Mouse (Mus musculus): Measurements from ENCODE around the gene Qrfp. TPM values are rescaled to one million over a fixed set of nuclear protein-coding genes. Genes with fewer than 3 reads are reported as not detected.

Qrfp gene
- polyA plus RNA-seq, 1 experiment: not detected

DNA sequence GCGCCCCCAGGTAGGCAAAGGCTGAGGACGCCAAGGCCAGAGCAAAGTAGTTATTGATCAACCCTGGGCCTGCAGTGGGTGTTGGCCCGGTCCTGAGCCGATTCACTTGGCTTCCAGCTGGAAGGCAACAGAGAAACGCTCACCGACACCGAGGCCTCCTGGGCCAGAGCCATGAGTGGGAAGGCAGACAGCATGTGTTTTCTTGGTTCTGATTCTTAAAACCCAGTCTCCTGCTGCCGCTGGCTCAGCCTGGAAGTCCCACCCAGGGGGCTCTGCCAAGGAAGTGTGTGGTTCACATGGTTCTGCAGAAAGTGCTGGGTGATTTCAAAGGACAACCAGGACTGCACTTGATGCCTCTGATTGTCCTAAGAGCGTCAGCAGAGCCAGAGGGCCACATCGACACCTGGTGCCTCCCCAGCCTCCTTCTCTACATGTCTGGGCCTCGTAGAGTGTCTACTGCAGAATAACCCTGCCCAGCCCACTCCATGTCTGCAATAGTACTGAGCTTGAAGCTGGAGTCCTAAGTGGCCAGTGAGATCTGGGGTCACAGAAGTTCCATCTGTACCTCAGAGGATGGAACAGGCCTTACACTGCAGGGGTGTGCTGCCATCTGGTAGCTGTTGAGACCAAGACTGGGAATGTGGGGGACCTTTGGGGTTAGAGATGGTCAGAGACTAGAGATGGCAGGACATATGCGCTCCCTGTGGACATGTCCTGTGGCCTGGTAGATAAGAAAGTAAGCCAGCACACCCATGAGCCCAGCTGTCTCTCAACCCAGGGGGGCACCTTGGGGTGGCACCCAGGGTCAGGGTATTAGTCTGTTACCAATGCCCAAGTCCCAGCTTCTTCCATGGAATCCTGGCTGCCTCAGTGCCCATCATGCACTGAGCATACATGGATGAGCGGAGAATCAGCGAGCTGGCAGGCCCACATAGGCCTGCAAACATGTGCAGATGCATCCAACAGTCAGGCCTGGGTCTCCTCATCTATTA, 16.0 kb upstream of the Qrfp start:
- Histone ChIP-seq H3K27me3 (ENCODE audit: control insufficient read depth, insufficient read depth, low read length) (no peaks in the 10 kb centered on the region), H3K27ac (ENCODE audit: insufficient read depth, low read length) (no peak overlapping the region), H3K4me3 (replicated peaks; ENCODE audit: insufficient read depth, low read depth, low read length) (no peak overlapping the region), H3K4me1 (ENCODE audit: control insufficient read depth, insufficient read depth, low read length) (peaks cover 46% of the 10 kb centered on the region)
- no peak for TF ChIP-seq CTCF (IDR thresholded peaks at IDR 0.05; ENCODE audit: borderline replicate concordance, insufficient read depth, low read depth, low read length)
- TF ChIP-seq POLR2A (IDR thresholded peaks at IDR 0.05; ENCODE audit: borderline replicate concordance, insufficient read depth, low read length): no peak
- DNase-seq: peak; percentile 47 to 52
- WGBS: 62% methylated on average over 14 of the region's 14 CpGs

DNA sequence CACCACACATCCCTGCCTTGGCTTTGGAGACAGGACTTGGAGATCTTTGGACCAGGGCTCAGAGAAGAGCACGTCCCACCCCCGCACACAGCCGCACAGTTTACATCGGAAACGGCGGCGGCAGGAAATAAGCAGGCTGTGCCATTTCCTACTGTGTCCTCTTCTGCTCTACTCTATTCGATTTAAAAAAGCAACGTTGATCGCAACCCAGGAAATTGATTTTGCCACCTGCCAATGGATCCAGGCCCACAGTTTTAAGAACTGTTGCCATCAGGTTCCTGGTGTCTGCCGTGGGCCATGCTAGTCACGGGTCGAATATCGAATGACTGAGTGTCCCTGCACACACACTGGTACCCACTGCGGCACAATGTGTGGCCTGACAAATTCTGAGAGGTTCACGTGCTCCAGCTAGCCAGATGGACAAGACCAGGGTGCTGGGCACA, 15.1 kb upstream of the Qrfp start:
- Histone ChIP-seq H3K27ac (ENCODE audit: insufficient read depth, low read length) (no peak overlapping the region), H3K27me3 (ENCODE audit: control insufficient read depth, insufficient read depth, low read length) (no peaks in the 10 kb centered on the region), H3K4me3 (replicated peaks; ENCODE audit: insufficient read depth, low read depth, low read length) (no peak overlapping the region), H3K4me1 (ENCODE audit: control insufficient read depth, insufficient read depth, low read length) (peaks cover 46% of the 10 kb centered on the region)
- peak; percentile 61 to 65 for DNase-seq
- WGBS: 18% methylated on average over 16 of the region's 16 CpGs
- no peak for TF ChIP-seq POLR2A (IDR thresholded peaks at IDR 0.05; ENCODE audit: borderline replicate concordance, insufficient read depth, low read length)
- TF ChIP-seq CTCF (IDR thresholded peaks at IDR 0.05; ENCODE audit: borderline replicate concordance, insufficient read depth, low read depth, low read length): no peak

DNA sequence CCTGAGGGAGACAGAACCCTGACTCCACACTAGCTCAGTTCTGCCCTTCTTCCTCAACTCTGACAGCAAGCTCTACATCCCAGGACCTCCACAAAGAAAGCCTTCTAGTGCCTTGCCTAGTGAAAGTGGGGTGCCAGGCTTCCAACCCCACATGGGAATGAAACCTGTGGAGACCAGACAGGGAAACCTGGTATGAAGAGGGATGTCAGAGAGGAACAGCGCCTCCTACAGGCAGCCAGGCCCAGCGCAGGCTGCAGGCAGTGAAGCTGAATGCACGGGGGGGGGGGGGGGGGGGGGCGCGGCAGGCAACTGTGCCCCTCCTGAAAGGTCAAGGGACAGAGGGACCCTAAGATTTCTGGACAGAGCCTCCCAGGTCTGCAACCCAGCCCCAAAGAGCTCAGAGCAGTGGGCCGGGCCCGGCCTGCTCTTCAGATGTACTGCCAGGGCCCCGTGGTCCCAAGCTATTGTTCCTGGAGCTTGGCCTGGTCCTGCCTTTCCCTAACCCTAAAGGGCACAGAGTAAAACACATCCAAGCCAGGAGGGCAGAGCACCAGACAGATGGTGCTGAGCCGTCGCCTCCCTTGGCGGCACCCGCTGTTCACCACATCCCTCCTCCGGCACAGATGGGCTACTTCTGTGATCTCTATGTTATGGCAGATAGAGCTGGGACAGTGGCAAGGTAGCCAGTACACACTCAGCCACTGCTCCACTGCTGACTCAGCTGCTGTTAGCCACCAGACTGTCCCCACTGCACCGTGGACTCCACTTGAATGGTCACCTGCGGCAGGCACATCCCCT, 13.8 kb upstream of the Qrfp start:
- Histone ChIP-seq H3K27ac (ENCODE audit: insufficient read depth, low read length) (no peak overlapping the region), H3K27me3 (ENCODE audit: control insufficient read depth, insufficient read depth, low read length) (no peaks in the 10 kb centered on the region), H3K4me3 (replicated peaks; ENCODE audit: insufficient read depth, low read depth, low read length) (no peak overlapping the region), H3K4me1 (ENCODE audit: control insufficient read depth, insufficient read depth, low read length) (peaks cover 46% of the 10 kb centered on the region)
- peak in 1 of 2 experiments; percentile 41 for DNase-seq
- WGBS: 61% methylated on average over 13 of the region's 15 CpGs
- peak; percentile 48; the same call in 1 of the 2 replicates for TF ChIP-seq CTCF (IDR thresholded peaks at IDR 0.05; ENCODE audit: borderline replicate concordance, insufficient read depth, low read depth, low read length)
- TF ChIP-seq POLR2A (IDR thresholded peaks at IDR 0.05; ENCODE audit: borderline replicate concordance, insufficient read depth, low read length): no peak

DNA sequence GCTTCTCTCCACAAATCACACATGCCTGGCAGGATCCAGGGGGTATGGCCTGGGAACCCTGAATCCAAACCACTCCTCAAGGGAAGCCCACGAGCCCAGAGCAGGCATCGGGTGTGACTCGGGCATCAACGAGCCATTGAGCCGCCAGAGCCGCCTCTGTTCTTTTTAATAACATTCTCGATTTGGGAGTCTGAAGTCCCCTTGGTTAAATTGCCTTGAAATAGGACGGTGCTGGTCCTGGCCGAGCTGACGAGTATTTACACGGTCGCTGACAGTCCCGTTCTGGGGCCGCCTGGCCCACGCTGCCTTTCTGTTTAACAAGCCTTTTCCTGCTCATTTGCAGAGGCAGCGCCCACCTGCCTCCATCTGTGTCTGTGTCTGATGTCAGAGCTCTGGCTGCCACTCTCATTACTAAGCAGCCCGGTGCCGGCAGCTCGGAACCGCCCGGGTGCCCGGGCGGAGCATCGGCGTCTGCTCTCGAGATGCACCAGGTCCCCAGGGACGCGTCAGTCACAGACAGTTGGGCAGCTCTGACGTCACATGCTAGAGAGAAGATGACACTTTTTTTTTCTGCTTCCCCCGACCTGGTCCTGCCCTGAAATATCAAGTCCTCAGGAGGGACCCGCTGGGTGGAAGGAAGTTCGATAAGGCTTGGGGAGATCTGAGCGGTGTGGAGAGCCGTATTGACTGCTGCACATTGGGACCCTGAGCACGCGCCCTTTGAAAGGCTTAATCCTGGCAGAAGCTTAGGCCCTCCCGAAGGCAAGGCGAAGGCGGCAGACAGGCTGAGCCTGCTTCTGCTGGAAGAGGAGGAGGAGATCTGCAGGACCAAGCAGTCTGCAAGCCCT, 12.4 kb upstream of the Qrfp start:
- Histone ChIP-seq H3K27ac (ENCODE audit: insufficient read depth, low read length) (no peak overlapping the region), H3K4me1 (ENCODE audit: control insufficient read depth, insufficient read depth, low read length) (peaks cover 37% of the 10 kb centered on the region), H3K27me3 (ENCODE audit: control insufficient read depth, insufficient read depth, low read length) (no peaks in the 10 kb centered on the region), H3K4me3 (replicated peaks; ENCODE audit: insufficient read depth, low read depth, low read length) (peak overlapping the region; percentile 39)
- peak; percentile 63 to 64 for DNase-seq
- no peak for TF ChIP-seq POLR2A (IDR thresholded peaks at IDR 0.05; ENCODE audit: borderline replicate concordance, insufficient read depth, low read length)
- no peak for TF ChIP-seq CTCF (IDR thresholded peaks at IDR 0.05; ENCODE audit: borderline replicate concordance, insufficient read depth, low read depth, low read length)
- WGBS: 22% methylated on average over 39 of the region's 39 CpGs

DNA sequence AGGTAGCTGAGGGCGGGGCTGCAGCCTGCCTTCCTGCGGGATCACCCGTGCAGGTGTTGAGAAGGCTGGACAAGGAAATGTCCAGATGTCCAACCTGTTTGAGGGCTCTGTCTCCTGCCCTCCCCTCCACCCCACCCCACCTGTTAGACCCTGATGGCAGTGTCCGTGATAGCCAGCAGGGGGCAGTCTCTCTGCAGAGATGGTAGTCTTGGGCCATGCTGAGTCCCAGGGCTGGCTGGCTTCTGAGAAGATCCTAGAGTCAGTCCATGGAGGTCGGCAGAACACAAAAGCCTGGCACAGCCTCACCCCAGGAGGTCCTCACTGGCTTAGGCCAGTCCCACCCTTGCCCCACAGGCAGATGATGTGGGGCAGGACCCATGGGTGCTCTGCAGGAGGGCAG, 5.0 kb upstream of the Qrfp start:
- 45% methylated on average over 5 of the region's 5 CpGs for WGBS
- TF ChIP-seq CTCF (IDR thresholded peaks at IDR 0.05; ENCODE audit: borderline replicate concordance, insufficient read depth, low read depth, low read length): peak; percentile 80
- no peak for TF ChIP-seq POLR2A (IDR thresholded peaks at IDR 0.05; ENCODE audit: borderline replicate concordance, insufficient read depth, low read length)
- Histone ChIP-seq H3K4me1 (ENCODE audit: control insufficient read depth, insufficient read depth, low read length) (peaks cover 5% of the 10 kb centered on the region; the same call in 1 of the 2 replicates), H3K27me3 (ENCODE audit: control insufficient read depth, insufficient read depth, low read length) (no peaks in the 10 kb centered on the region), H3K4me3 (replicated peaks; ENCODE audit: insufficient read depth, low read depth, low read length) (no peak overlapping the region), H3K27ac (ENCODE audit: insufficient read depth, low read length) (no peak overlapping the region)
- DNase-seq: peak; percentile 62 to 71

DNA sequence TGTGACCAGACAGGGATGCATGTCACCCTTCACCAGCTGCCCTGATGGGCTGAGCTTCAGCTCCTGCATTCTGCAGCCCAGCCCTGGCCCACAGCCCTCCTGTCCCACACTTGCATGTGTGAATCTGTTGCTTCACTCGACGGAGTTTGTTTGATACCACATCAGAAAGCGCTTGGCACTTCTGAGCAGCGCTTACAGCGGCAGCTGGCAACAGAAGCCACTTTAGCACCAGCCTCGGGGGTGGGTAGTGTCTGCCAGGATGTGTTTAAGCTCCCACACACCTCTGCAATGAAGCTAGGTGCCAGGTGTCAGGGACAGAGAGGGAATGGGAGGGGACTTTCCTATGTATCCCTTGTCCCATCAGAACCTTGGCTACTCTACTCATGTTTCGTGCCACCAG, 4.3 kb upstream of the Qrfp start:
- Histone ChIP-seq H3K27ac (ENCODE audit: insufficient read depth, low read length) (no peak overlapping the region), H3K4me3 (replicated peaks; ENCODE audit: insufficient read depth, low read depth, low read length) (no peak overlapping the region), H3K4me1 (ENCODE audit: control insufficient read depth, insufficient read depth, low read length) (peaks cover 5% of the 10 kb centered on the region; the same call in 1 of the 2 replicates), H3K27me3 (ENCODE audit: control insufficient read depth, insufficient read depth, low read length) (no peaks in the 10 kb centered on the region)
- no peak for TF ChIP-seq POLR2A (IDR thresholded peaks at IDR 0.05; ENCODE audit: borderline replicate concordance, insufficient read depth, low read length)
- TF ChIP-seq CTCF (IDR thresholded peaks at IDR 0.05; ENCODE audit: borderline replicate concordance, insufficient read depth, low read depth, low read length): no peak
- 61% methylated on average over 7 of the region's 7 CpGs for WGBS
- no peak for DNase-seq

DNA sequence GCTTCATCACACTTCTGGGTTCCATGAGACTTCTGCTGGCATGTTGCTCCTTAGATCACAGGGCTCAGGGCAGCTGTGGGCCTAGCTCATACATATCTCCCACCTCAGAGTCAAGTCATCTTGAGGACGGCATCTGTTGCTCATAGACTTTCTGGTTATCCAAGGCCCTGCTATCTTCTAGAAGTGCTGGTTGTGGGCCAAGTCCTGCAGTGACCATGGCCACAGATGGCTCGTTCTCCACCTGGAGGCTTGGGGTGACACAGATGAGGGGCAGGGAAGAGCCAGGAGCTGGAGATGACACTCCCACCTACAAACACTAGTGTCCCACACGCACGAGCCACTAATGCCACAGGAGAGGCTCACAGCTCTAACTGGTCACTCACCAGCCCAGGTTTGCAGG, 3.3 kb upstream of the Qrfp start:
- Histone ChIP-seq H3K4me1 (ENCODE audit: control insufficient read depth, insufficient read depth, low read length) (peaks cover 5% of the 10 kb centered on the region; the same call in 1 of the 2 replicates), H3K27ac (ENCODE audit: insufficient read depth, low read length) (no peak overlapping the region), H3K4me3 (replicated peaks; ENCODE audit: insufficient read depth, low read depth, low read length) (no peak overlapping the region), H3K27me3 (ENCODE audit: control insufficient read depth, insufficient read depth, low read length) (no peaks in the 10 kb centered on the region)
- TF ChIP-seq POLR2A (IDR thresholded peaks at IDR 0.05; ENCODE audit: borderline replicate concordance, insufficient read depth, low read length) (no peak), CTCF (IDR thresholded peaks at IDR 0.05; ENCODE audit: borderline replicate concordance, insufficient read depth, low read depth, low read length) (no peak)
- DNase-seq: peak in 1 of 2 experiments; percentile 28
- 28% methylated on average over 4 of the region's 4 CpGs for WGBS

Measured in cerebellum, adult 2 months (tissue).